Mouse (Mus musculus): ENCODE data around the gene Dync1h1.

DNA sequence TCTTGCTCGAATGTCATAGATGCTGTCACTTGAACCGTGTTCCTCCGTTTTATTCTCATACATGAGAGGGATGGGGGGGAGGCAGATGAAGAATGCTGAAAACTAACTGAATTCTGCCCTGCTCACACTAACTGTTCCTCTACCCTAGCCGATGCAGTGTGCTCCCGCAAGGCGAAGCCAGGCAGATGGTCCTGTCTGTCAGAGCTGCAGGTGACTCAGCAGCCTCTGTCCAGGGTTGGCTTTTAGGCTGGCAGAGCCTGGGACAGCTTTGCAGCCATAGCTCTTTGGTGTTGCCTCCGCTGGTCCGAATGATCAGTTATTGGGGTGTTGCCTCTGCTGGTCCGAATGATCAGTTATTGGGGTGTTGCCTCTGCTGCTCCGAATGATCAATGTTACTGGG, 30.2 kb upstream of the Dync1h1 start:
- TF ChIP-seq CTCF (IDR thresholded peaks at IDR 0.05; ENCODE audit: control insufficient read depth, insufficient read depth, insufficient read length) (no peak), MYOD1 (IDR thresholded peaks at IDR 0.05; ENCODE audit: control insufficient read depth, insufficient read length, low read depth) (peak; percentile 29), USF1 (IDR thresholded peaks at IDR 0.05; ENCODE audit: low read depth) (no peak), FOSL1 (IDR thresholded peaks at IDR 0.05; ENCODE audit: insufficient read depth, low read length, poor library complexity, severe bottlenecking) (no peak), MAX (IDR thresholded peaks at IDR 0.05) (no peak), MYOG (IDR thresholded peaks at IDR 0.05; ENCODE audit: control insufficient read depth, extremely low read depth, insufficient read length) (no peak), CEBPB (IDR thresholded peaks at IDR 0.05; ENCODE audit: low read depth) (no peak)
